Mouse (Mus musculus) lung, adult 2 months (tissue): ENCODE measurements around the gene Hist1h2bg.

Source experiments
- CTCF ChIP-seq: fragments of 200-500 bp; IDR thresholded peaks from 2 replicates; pipeline ENCODE4 v1.5.1; 2011; ENCODE audit warnings: mild to moderate bottlenecking, low read length, control low read depth; ENCODE audit not compliant: insufficient read depth
- POLR2A ChIP-seq: fragments of 200-500 bp; IDR thresholded peaks from 2 replicates; pipeline ENCODE4 v1.6.1; 2011; ENCODE audit warnings: low read depth, mild to moderate bottlenecking, control low read depth, low read length, borderline replicate concordance; ENCODE audit errors: extremely low read depth

DNA sequence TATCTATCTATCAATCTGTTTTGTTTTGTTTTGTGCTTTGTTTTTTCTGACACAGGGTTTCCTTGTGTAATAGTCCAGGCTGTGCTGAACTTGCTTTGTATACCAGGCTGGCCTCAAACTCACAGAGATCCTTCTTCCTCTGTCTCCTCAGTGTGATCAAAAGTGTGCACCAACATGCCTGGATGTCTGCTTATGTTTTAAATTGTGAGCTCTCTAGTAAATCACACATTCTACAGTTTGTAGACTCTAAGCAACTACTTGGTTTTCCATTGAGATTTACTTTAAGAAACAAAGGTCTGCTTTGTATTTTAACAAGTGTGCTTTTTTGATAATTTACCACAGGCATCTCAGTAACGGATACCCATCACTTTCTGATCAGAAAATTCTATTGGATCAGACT, 6.6 kb downstream of the Hist1h2bg start:
- TF ChIP-seq CTCF, result no peak
- no peak for TF ChIP-seq POLR2A
